Mouse (Mus musculus): Measurements from ENCODE around the gene Crnkl1. TPM values are rescaled to one million over a fixed set of nuclear protein-coding genes. Genes with fewer than 3 reads are reported as not detected.

Gene Crnkl1
- polyA plus RNA-seq (2016; fragmentation: Nextera tagmentation; extraction: Ambion mirVana) = 39.0 and 41.5 TPM in 2 replicates

- H3K36me3 ChIP-seq = peaks cover 29% of the 10 kb centered on the region
- H3K4me1 ChIP-seq = peaks cover 9% of the 10 kb centered on the region
- under 1% methylated on average over 61 of the region's 61 CpGs for WGBS
- no peaks in the 10 kb centered on the region for H3K27me3 ChIP-seq
- H3K9ac ChIP-seq = peak within 1 kb of the TSS; percentile 67
- H3K4me2 ChIP-seq (replicated peaks) = peak within 1 kb of the TSS; percentile 92
- peak within 1 kb of the TSS; percentile 92 for H3K4me3 ChIP-seq
- H3K9me3 ChIP-seq (replicated peaks) = no peaks in the 10 kb centered on the region
- no peak within 1 kb of the TSS for H3K27ac ChIP-seq
- ATAC-seq (ENCODE audit: low FRiP score) = peak; percentile 99
These were observed at the start of gene Crnkl1, which contains the start of gene Cfap61 for GRCm38 (mm10) chr2:145934339-145935231. Gene Crnkl1 (minus strand): TSS chr2:145935014. Gene Cfap61 (plus strand): TSS chr2:145934784.

GRCm38 (mm10) chr2:145982317-145983045 is 47.7 kb upstream of the Crnkl1 start:
- H3K27ac ChIP-seq = no peak overlapping the region
- no peak for ATAC-seq (ENCODE audit: low FRiP score)
- H3K27me3 ChIP-seq = no peaks in the 10 kb centered on the region
- no peak overlapping the region for H3K4me3 ChIP-seq
- H3K36me3 ChIP-seq = no peaks in the 10 kb centered on the region
- 69% methylated on average over 9 of the region's 9 CpGs for WGBS
- peaks cover 17% of the 10 kb centered on the region for H3K4me1 ChIP-seq
- H3K9ac ChIP-seq = no peak overlapping the region
- H3K4me2 ChIP-seq (replicated peaks) = no peak overlapping the region
- no peaks in the 10 kb centered on the region for H3K9me3 ChIP-seq (replicated peaks)

GRCm38 (mm10) chr2:145981699-145982112 is 46.9 kb upstream of the Crnkl1 start:
- 22% methylated on average over 6 of the region's 6 CpGs for WGBS
- ATAC-seq (ENCODE audit: low FRiP score) = no peak

GRCm38 (mm10) chr2:145980881-145981280 is 46.1 kb upstream of the Crnkl1 start:
- Histone ChIP-seq H3K4me1 (peaks cover 17% of the 10 kb centered on the region), H3K4me2 (replicated peaks) (no peak overlapping the region), H3K36me3 (no peaks in the 10 kb centered on the region), H3K27ac (no peak overlapping the region), H3K27me3 (no peaks in the 10 kb centered on the region), H3K9me3 (replicated peaks) (no peaks in the 10 kb centered on the region), H3K4me3 (no peak overlapping the region), H3K9ac (no peak overlapping the region)
- ATAC-seq (ENCODE audit: low FRiP score) = no peak
- 84% methylated on average over 9 of the region's 9 CpGs for WGBS

More at GRCm38 (mm10) chr2:145981699-145982112, 46.9 kb upstream of the Crnkl1 start:
- Histone ChIP-seq H3K4me1 (peaks cover 17% of the 10 kb centered on the region), H3K27ac (peak overlapping the region; percentile 55), H3K9ac (no peak overlapping the region), H3K4me2 (replicated peaks) (no peak overlapping the region), H3K4me3 (no peak overlapping the region), H3K36me3 (no peaks in the 10 kb centered on the region), H3K9me3 (replicated peaks) (no peaks in the 10 kb centered on the region), H3K27me3 (no peaks in the 10 kb centered on the region)

GRCm38 (mm10) chr2:145979616-145980015 is 44.8 kb upstream of the Crnkl1 start:
- peaks cover 17% of the 10 kb centered on the region for H3K4me1 ChIP-seq

GRCm38 (mm10) chr2:145972571-145972970 is 37.8 kb upstream of the Crnkl1 start:
- Histone ChIP-seq H3K4me2 (replicated peaks) (no peak overlapping the region), H3K9me3 (replicated peaks) (no peaks in the 10 kb centered on the region), H3K36me3 (no peaks in the 10 kb centered on the region), H3K4me3 (no peak overlapping the region), H3K9ac (no peak overlapping the region), H3K4me1 (no peaks in the 10 kb centered on the region), H3K27me3 (no peaks in the 10 kb centered on the region), H3K27ac (no peak overlapping the region)
- no peak for ATAC-seq (ENCODE audit: low FRiP score)
- WGBS = 96% methylated on average over 4 of the region's 4 CpGs

More at GRCm38 (mm10) chr2:145979616-145980015, 44.8 kb upstream of the Crnkl1 start:
- no peaks in the 10 kb centered on the region for H3K36me3 ChIP-seq
- H3K9me3 ChIP-seq (replicated peaks) = no peaks in the 10 kb centered on the region
- 70% methylated on average over 4 of the region's 4 CpGs for WGBS
- no peak overlapping the region for H3K4me3 ChIP-seq
- no peak overlapping the region for H3K4me2 ChIP-seq (replicated peaks)
- H3K27ac ChIP-seq = no peak overlapping the region
- ATAC-seq (ENCODE audit: low FRiP score) = no peak
- no peaks in the 10 kb centered on the region for H3K27me3 ChIP-seq
- H3K9ac ChIP-seq = no peak overlapping the region

- ATAC-seq (ENCODE audit: low FRiP score) = no peak
- Histone ChIP-seq H3K4me3 (no peak overlapping the region), H3K36me3 (no peaks in the 10 kb centered on the region), H3K9ac (no peak overlapping the region), H3K4me2 (replicated peaks) (no peak overlapping the region), H3K27me3 (no peaks in the 10 kb centered on the region), H3K4me1 (no peaks in the 10 kb centered on the region), H3K27ac (no peak overlapping the region), H3K9me3 (replicated peaks) (no peaks in the 10 kb centered on the region)
- 88% methylated on average over 20 of the region's 20 CpGs for WGBS
These were observed 36.6 kb upstream of the Crnkl1 start for GRCm38 (mm10) chr2:145971237-145972010.

- WGBS = 84% methylated on average over 12 of the region's 12 CpGs
- no peak for ATAC-seq (ENCODE audit: low FRiP score)
- Histone ChIP-seq H3K36me3 (no peaks in the 10 kb centered on the region), H3K4me3 (no peak overlapping the region), H3K4me2 (replicated peaks) (no peak overlapping the region), H3K9me3 (replicated peaks) (no peaks in the 10 kb centered on the region), H3K9ac (no peak overlapping the region), H3K27ac (no peak overlapping the region), H3K27me3 (no peaks in the 10 kb centered on the region), H3K4me1 (no peaks in the 10 kb centered on the region)
These were observed 35.9 kb upstream of the Crnkl1 start for GRCm38 (mm10) chr2:145970751-145971150.

GRCm38 (mm10) chr2:145961861-145962260 is 27.0 kb upstream of the Crnkl1 start:
- Histone ChIP-seq H3K9me3 (replicated peaks) (no peaks in the 10 kb centered on the region), H3K9ac (no peak overlapping the region), H3K27ac (no peak overlapping the region), H3K27me3 (peaks cover 3% of the 10 kb centered on the region; the same call in 1 of the 2 replicates), H3K4me1 (0 out of 2 replicates have a peak, but pooled peaks cover 4% of the 10 kb centered on the region), H3K36me3 (no peaks in the 10 kb centered on the region), H3K4me3 (no peak overlapping the region), H3K4me2 (replicated peaks) (no peak overlapping the region)
- no peak for ATAC-seq (ENCODE audit: low FRiP score)
- WGBS = 88% methylated on average over 5 of the region's 5 CpGs

- H3K36me3 ChIP-seq = no peaks in the 10 kb centered on the region
- no peak overlapping the region for H3K4me3 ChIP-seq
- H3K4me1 ChIP-seq = 0 out of 2 replicates have a peak, but pooled peaks cover 4% of the 10 kb centered on the region
- 36% methylated on average over 7 of the region's 7 CpGs for WGBS
- H3K27me3 ChIP-seq = peaks cover 3% of the 10 kb centered on the region; the same call in 1 of the 2 replicates
- no peak overlapping the region for H3K4me2 ChIP-seq (replicated peaks)
- no peak overlapping the region for H3K9ac ChIP-seq
- ATAC-seq (ENCODE audit: low FRiP score) = peak; percentile 75
- no peak overlapping the region for H3K27ac ChIP-seq
- no peaks in the 10 kb centered on the region for H3K9me3 ChIP-seq (replicated peaks)
These were observed 23.7 kb upstream of the Crnkl1 start for GRCm38 (mm10) chr2:145958551-145958950.

- H3K27me3 ChIP-seq = peaks cover 3% of the 10 kb centered on the region; the same call in 1 of the 2 replicates
- 0 out of 2 replicates have a peak, but pooled peaks cover 4% of the 10 kb centered on the region for H3K4me1 ChIP-seq
- H3K27ac ChIP-seq = no peak overlapping the region
- no peaks in the 10 kb centered on the region for H3K36me3 ChIP-seq
- H3K9ac ChIP-seq = no peak overlapping the region
- 59% methylated on average over 6 of the region's 6 CpGs for WGBS
- ATAC-seq (ENCODE audit: low FRiP score) = no peak
- H3K9me3 ChIP-seq (replicated peaks) = no peaks in the 10 kb centered on the region
- H3K4me3 ChIP-seq = no peak overlapping the region
- H3K4me2 ChIP-seq (replicated peaks) = no peak overlapping the region
These were observed 23.3 kb upstream of the Crnkl1 start for GRCm38 (mm10) chr2:145958097-145958496.

Measured in hindbrain, embryonic 12.5 days (tissue).